In the genomic region with DNA sequence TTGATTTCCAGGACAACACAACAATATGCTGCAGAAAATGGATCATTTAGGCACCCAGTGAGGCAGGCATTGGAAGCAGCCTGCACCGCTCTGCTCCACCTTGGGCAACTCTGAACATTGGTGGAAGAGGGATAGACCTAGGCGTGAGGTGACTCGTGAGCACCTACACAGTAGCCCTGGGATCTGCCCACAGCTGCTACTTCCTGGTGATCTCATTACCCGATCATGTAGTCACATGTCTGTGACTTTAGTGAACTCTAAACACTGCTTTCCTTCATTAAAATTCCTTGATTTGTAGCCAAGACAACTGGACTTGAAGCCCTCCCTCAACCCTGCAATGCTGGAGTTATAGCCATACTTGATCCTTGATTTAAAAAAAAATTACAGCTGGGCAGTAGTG, we compare ENCODE assay signal across 25 mouse cellular contexts. TPM values are rescaled to one million over a fixed set of nuclear protein-coding genes. Genes with fewer than 3 reads are reported as not detected.
DNase-seq lines count a peak whose midpoint lies in the region; ATAC-seq lines count a peak whose summit lies in the region.
"Had no signal": no experiment of that assay in that cellular context is flagged by ENCODE, and none has a peak within 500 bp of the region (broad histone marks: within the 10 kb centered on the region; RNA-seq: fewer than 3 reads in every experiment).

No protein-coding gene starts in this region.

- peak; percentile 25 for DNase-seq in adrenal gland, adult 2 months
- no peak for DNase-seq in adrenal gland, postnatal 14 days
- DNase-seq in kidney, adult 9 months, result peak; percentile 49
- DNase-seq in kidney, adult 18-20 months, result no peak
- DNase-seq in 3T3-L1 (ENCODE audit: low read depth, low spot score) (peak; percentile 70), MN1 (ENCODE audit: low spot score) (no peak)
- no peak for DNase-seq in layer of hippocampus, postnatal 10 days (ENCODE audit: low spot score in 2 of 2)
- DNase-seq: cerebellum, adult 18-20 months; cerebellum, postnatal 14 days; gastrocnemius, postnatal 10 days; heart, adult 11 months; heart, postnatal 10 days; kidney, postnatal 4 days; liver; thymus, adult 2 months; thymus, postnatal 4 days had no signal

- H3K27me3 ChIP-seq in intestine, embryonic 15.5 days (replicated peaks), result no peaks in the 10 kb centered on the region
- H3K27me3 ChIP-seq: CH12.LX; embryonic facial prominence, embryonic 13.5 days; forebrain, embryonic 15.5 days; heart, embryonic 12.5 days; hindbrain, embryonic 12.5 days had no signal

- ATAC-seq in intestine, embryonic 15.5 days, result 0 out of 2 replicates have a peak, but pooled peaks have one; percentile 37
- ATAC-seq: lung, postnatal 0 days had no signal

- no peaks in the 10 kb centered on the region for H3K36me3 ChIP-seq in intestine, embryonic 15.5 days
- H3K36me3 ChIP-seq: embryonic facial prominence, embryonic 13.5 days; forebrain, embryonic 15.5 days; G1E; heart, embryonic 12.5 days; hindbrain, embryonic 12.5 days had no signal

- H3K4me1 ChIP-seq in intestine, embryonic 15.5 days (replicated peaks), result peaks cover 4% of the 10 kb centered on the region; the same call in 1 of the 2 replicates
- H3K4me1 ChIP-seq: embryonic facial prominence, embryonic 13.5 days; forebrain, embryonic 15.5 days had no signal

- H3K27ac ChIP-seq in intestine, embryonic 15.5 days, result no peak overlapping the region
- H3K27ac ChIP-seq: embryonic facial prominence, embryonic 13.5 days; forebrain, embryonic 15.5 days; hindbrain, embryonic 12.5 days had no signal

- WGBS in intestine, embryonic 15.5 days, result 73% methylated on average over 4 of the region's 4 CpGs

- H3K4me2 ChIP-seq in intestine, embryonic 15.5 days (replicated peaks), result no peak overlapping the region
- H3K4me2 ChIP-seq: embryonic facial prominence, embryonic 13.5 days; forebrain, embryonic 15.5 days; heart, embryonic 12.5 days; hindbrain, embryonic 12.5 days; midbrain, embryonic 11.5 days had no signal

- H3K9me3 ChIP-seq in intestine, embryonic 15.5 days, result no peaks in the 10 kb centered on the region
- H3K9me3 ChIP-seq: embryonic facial prominence, embryonic 13.5 days; forebrain, embryonic 15.5 days; G1E; heart, embryonic 12.5 days; hindbrain, embryonic 12.5 days had no signal

- no peak overlapping the region for H3K4me3 ChIP-seq in intestine, embryonic 15.5 days (replicated peaks)
- H3K4me3 ChIP-seq: embryonic facial prominence, embryonic 13.5 days; forebrain, embryonic 15.5 days; heart, embryonic 12.5 days; hindbrain, embryonic 12.5 days had no signal

- no peak overlapping the region for H3K9ac ChIP-seq in intestine, embryonic 15.5 days
- H3K9ac ChIP-seq: embryonic facial prominence, embryonic 13.5 days; forebrain, embryonic 15.5 days; heart, embryonic 12.5 days; hindbrain, embryonic 12.5 days had no signal

RNA-seq across cellular contexts. Expression of gene Slc27a3, which starts 15.4 kb away (rescaled TPM):
- total RNA-seq in adrenal gland, adult 2 months (2021), result 100 to 1,000 TPM in 1 of 2 experiments, 10 to 100 TPM in 1; 66.9 to 196 TPM
- 384 and 508 TPM in 2 replicates for polyA plus RNA-seq in adrenal gland, adult 2 months (2012; rRNA removed)
- 73.1 and 86.4 TPM in 2 replicates for total RNA-seq in adrenal gland, postnatal 14 days (2021)
- 10.6 and 12.4 TPM in 2 replicates for polyA plus RNA-seq in intestine, embryonic 15.5 days (2015; fragmentation: Nextera tagmentation; extraction: Ambion mirVana)
- total RNA-seq in layer of hippocampus, postnatal 10 days (2021), result 10 to 100 TPM; 18.6 to 21.5 TPM

RNA-seq across cellular contexts. Expression of gene Ints3, which starts 59.1 kb away (rescaled TPM):
- total RNA-seq in adrenal gland, adult 2 months (2021), result 10 to 100 TPM; 81.0 to 90.6 TPM
- 32.2 and 40.2 TPM in 2 replicates for polyA plus RNA-seq in adrenal gland, adult 2 months (2012; rRNA removed)
- total RNA-seq in adrenal gland, postnatal 14 days (2021), result 59.5 and 62.4 TPM in 2 replicates
- polyA plus RNA-seq in intestine, embryonic 15.5 days (2015; fragmentation: Nextera tagmentation; extraction: Ambion mirVana), result 28.6 and 29.8 TPM in 2 replicates
- total RNA-seq in layer of hippocampus, postnatal 10 days (2021), result 10 to 100 TPM; 59.6 to 61.2 TPM

Comparison
In these comparisons a context has a peak if more than half of its experiments do, and no peak if none do; other contexts are left out.
1. DNase-seq: peak in adrenal gland, adult 2 months (single experiment), kidney, adult 9 months (single experiment) and 3T3-L1 (single experiment); none in adrenal gland, postnatal 14 days (single experiment), kidney, adult 18-20 months (single experiment), layer of hippocampus, postnatal 10 days (0 of 2) and MN1 (single experiment).